Mouse (Mus musculus) cortical plate, adult 2 months (tissue): Measurements from ENCODE around the gene Man2a1. TPM values are rescaled to one million over a fixed set of nuclear protein-coding genes. Genes with fewer than 3 reads are reported as not detected.

Source experiments
- H3K27ac ChIP-seq: fragments of 200-500 bp; 2 replicates; pipeline ENCODE4 v1.5.1; 2012; ENCODE audit warnings: low read length, control low read depth, inconsistent platforms; ENCODE audit not compliant: insufficient read depth
- H3K4me1 ChIP-seq: fragments of 200-500 bp; 2 replicates; pipeline ENCODE4 v1.6.1; 2011; ENCODE audit warnings: low read length; ENCODE audit not compliant: control insufficient read depth, insufficient read depth
- H3K4me3 ChIP-seq: fragments of 200-500 bp; 2 replicates; pipeline ENCODE4 v1.5.1; 2011; ENCODE audit warnings: mild to moderate bottlenecking, low read length, control low read depth; ENCODE audit not compliant: insufficient read depth
- CTCF ChIP-seq: fragments of 200-500 bp; IDR thresholded peaks from 2 replicates; pipeline ENCODE4 v1.5.1; 2011; ENCODE audit warnings: mild to moderate bottlenecking, control low read depth, low read length; ENCODE audit not compliant: insufficient read depth; ENCODE audit errors: extremely low read depth
- POLR2A ChIP-seq: fragments of 200-500 bp; IDR thresholded peaks from 2 replicates; pipeline ENCODE4 v1.6.1; 2011; ENCODE audit warnings: mild to moderate bottlenecking, low read length, control low read depth; ENCODE audit not compliant: insufficient read depth; ENCODE audit errors: extremely low read depth
- polyA plus RNA-seq: library from polyadenylated mRNA; depleted of rRNA; stranded (reverse); fragments of >200 nt; gene quantifications from 2 replicates; pipeline ENCODE4 v1.2.3, GENCODE M21; 2012

The Man2a1 gene
- polyA plus RNA-seq, 1 experiment, result 11.7 TPM

DNA sequence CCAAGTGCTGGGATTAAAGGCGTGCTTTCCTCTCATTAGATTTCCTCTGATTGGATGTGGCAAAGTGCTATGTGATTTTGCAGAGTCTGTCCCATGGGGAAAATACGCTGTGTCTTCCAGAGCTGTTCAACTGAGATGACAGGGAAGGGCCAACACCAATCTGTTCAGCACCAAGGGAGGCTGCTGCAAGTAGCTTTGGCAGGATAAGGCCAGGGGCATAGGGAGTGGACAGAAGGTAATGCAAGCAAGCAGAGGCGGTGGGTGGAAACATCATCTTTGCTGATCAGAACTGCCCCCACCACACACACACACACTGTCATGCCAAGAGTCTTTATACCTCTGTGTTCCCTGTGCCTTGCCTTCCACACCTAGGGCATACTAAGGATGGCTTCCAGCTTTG lies 124.7 kb downstream of the Man2a1 start:
- Histone ChIP-seq H3K4me1 (no peaks in the 10 kb centered on the region), H3K4me3 (no peak overlapping the region), H3K27ac (no peak overlapping the region)
- TF ChIP-seq CTCF, result no peak
- TF ChIP-seq POLR2A, result no peak

DNA sequence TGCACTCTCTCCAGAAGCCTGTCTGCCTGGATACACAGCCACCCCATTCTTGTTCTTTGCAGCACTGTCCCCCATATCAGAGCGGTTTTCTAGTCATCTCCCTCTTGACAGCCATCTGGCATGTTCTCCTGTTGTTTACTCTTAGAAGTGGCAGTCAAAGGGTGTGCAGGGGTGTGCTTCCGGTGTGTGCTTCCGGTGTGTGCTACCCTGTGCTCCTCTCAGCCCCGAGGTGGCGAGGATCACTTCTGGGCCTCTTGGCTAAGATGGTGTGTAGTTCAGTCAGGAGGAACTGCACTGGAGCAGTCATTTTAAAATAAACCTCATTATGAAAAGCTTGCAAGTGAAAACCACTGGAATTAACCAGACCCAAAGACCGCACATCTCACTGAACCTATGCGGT lies 125.5 kb downstream of the Man2a1 start:
- Histone ChIP-seq H3K27ac (no peak overlapping the region), H3K4me1 (no peaks in the 10 kb centered on the region), H3K4me3 (no peak overlapping the region)
- TF ChIP-seq POLR2A, result no peak
- no peak for TF ChIP-seq CTCF

DNA sequence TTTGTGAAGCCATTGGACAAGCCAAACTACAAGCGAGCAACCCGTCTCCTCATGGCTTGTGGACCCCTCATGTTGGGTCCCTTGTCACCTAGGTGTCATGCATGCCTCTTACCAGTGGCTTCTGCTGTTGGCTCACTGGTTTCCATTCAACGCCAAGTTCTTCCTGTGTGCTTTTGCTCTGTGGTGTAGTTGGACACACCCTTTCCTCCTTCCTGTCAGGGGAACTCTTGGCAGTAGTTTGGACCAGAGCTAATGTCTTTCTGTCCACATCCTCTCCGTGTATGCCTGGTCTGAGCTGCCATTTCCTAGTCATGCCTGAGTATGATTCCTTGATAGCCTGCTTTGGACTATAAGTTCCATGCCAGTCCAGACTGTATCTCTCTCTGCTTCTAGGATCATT lies 135.0 kb downstream of the Man2a1 start:
- TF ChIP-seq POLR2A (no peak), CTCF (no peak)
- Histone ChIP-seq H3K4me1 (no peaks in the 10 kb centered on the region), H3K4me3 (no peak overlapping the region), H3K27ac (no peak overlapping the region)

DNA sequence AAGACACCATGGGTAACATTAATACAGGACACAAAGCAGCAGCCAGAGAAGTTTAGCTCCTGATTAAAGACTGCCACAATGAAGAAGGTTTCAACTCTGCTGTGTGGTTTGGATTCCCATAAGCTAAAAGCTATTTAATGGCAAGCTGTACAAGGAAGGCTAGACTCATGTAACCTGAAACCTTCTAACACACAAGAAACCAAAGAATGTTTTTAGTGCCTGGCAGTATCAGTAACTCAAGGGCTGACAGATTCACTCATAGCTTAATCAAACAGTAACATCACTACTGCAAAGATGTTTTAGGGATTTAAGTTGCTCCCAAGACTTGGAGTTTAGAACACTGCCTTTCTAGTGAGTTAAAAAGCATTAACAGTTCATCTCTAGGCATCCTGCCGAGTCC lies 137.4 kb downstream of the Man2a1 start:
- no peak overlapping the region for H3K4me3 ChIP-seq
- no peak for TF ChIP-seq POLR2A
- no peak for TF ChIP-seq CTCF
- H3K4me1 ChIP-seq, result no peaks in the 10 kb centered on the region
- H3K27ac ChIP-seq, result no peak overlapping the region

DNA sequence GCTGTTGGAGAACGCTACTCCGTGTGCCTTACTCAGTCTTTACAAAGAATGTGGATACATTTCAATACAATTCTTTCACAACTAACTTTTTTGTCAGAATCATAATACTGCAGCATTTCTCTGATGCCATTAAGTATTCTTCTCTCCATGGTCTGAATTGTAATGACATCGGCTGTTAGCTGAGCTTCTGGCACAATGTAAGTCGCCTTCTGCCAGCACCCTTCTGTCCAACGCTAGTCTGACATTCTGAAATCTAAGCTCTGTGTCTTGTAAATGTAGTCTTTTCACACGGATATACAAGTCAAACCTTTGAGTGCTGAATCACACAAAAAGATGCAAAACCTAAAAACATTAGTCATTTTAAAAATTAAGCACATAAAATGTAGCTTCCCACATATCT lies 138.6 kb downstream of the Man2a1 start:
- TF ChIP-seq POLR2A, result no peak
- TF ChIP-seq CTCF, result no peak
- no peak overlapping the region for H3K4me3 ChIP-seq
- H3K4me1 ChIP-seq, result 0 out of 2 replicates have a peak, but pooled peaks cover 1% of the 10 kb centered on the region
- no peak overlapping the region for H3K27ac ChIP-seq

DNA sequence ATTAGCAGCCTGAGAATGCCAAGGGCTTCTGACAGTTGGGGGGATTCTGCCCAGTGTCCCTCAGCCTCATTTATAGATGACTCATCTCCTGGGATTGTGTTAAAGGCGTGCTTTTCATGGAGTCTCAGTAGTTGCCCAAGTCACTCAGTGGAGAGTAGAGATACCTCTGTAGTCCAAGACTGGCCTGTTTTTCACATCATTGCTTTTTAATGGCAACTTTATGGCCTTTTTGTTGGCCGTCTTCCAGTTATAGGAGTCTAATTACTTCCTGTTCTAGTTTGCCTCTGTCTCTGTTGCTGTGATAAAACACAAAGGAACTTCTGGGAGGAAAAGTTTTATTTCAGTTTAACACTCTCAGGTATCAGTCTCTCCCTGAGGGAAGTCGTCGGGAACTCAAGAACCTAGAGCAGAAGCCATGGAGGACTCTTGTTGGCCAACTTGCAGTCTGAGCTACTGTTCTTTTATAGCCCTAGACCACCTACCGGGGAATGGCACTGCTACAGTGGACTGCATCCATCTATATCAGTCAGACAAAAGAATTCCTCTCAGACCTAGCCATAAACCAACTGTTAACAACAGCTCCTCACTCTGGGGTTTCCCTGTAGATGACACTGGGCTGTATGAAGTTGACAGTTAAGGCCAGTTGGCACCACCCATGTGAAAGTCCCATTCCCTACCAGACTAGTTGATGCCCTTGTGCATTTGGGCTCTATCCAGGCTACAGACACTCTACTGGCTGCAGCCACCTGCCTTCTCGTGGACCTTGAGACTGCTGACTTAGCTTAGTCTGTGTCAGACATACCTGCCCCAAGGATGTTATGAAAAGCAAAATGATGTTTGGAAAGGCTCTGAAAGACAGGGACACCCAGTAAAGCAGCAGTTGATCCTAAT lies 142.4 kb downstream of the Man2a1 start:
- Histone ChIP-seq H3K4me1 (0 out of 2 replicates have a peak, but pooled peaks cover 1% of the 10 kb centered on the region), H3K4me3 (no peak overlapping the region), H3K27ac (no peak overlapping the region)
- no peak for TF ChIP-seq POLR2A
- TF ChIP-seq CTCF, result no peak

DNA sequence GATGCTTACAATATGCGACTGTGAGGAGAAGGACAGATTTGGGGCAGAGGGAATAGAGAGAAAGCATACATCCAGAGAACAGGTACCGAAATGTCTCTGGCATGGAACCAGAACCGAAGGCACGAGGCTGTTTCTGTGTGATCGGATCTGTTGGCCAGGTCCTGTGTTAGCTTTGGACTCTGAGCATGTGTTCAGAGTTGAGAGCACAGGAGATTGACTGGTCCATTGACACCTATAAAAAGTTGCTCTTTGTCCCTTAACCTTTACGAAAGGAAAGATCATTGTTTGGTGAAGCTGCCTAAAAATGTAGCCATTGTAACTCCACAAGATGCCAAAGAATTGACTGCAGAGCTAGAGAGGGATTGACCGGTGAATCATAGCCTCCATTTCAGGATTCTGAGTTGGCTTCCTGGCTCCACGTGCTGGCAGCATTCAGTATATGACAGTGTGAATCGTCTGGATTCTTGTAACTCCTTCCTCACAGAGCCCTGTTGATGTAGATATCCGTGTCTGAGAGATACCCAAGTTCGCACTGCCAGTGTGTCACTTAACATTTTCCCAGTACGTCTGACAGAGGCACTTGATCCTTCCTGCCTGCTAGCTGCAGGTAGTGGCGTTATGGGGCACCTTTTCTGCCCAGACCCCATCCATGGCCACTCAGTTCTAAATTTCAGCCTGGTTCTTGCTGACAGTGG lies 143.2 kb downstream of the Man2a1 start:
- no peak overlapping the region for H3K4me3 ChIP-seq
- H3K4me1 ChIP-seq, result 0 out of 2 replicates have a peak, but pooled peaks cover 1% of the 10 kb centered on the region
- H3K27ac ChIP-seq, result no peak overlapping the region
- TF ChIP-seq CTCF (no peak), POLR2A (no peak)

DNA sequence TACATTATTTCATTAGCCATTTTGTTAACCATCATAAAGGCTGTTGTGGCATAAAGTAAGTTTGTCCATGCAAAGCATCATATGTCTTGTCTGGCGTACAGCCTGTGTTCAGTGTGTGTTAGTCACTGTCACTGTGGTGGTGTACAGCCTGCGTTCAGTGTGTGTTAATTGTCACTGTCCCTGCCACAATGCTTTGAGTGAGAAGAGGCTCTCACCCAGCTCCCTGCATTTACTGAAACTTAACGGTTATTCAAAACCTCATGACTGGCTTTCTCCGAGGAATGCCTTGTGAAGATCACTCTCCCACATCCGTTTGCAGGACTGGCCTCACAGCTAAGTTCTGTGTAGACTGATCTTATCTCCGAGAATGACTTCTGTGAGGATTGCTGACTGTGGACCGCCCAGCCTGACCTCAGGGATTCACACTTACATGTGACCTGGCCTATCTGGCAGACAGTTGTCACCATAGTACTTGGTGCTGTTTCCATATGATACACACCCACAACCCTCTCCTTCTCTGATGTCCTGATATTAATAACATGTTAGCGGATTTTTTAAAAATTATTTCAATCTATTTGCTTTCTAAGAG lies 146.2 kb downstream of the Man2a1 start:
- no peak for TF ChIP-seq CTCF
- TF ChIP-seq POLR2A, result no peak
- H3K27ac ChIP-seq, result no peak overlapping the region
- no peak overlapping the region for H3K4me3 ChIP-seq
- peaks cover 1% of the 10 kb centered on the region; the same call in 1 of the 2 replicates for H3K4me1 ChIP-seq

DNA sequence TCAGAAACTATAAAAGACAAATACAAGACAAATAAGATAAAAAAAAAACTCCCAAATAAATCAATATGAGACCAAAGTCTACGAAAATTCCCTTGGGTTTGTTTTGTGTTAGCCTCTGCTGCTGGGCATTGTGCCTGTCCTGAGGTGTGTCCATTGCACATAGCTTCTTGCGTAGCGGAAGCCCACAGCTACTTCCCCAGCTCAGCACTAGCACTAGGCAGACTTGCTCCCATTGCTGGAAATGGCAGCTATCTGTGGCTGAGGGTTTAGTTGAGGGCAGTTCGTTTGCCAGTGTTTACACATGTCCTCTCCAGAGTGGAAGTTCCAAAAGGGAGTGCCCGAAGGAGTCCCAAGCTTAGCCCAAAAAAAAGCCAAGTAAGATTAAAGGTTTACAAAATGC lies 146.9 kb downstream of the Man2a1 start:
- no peak overlapping the region for H3K4me3 ChIP-seq
- H3K27ac ChIP-seq, result no peak overlapping the region
- peaks cover 3% of the 10 kb centered on the region for H3K4me1 ChIP-seq
- TF ChIP-seq CTCF, result no peak
- no peak for TF ChIP-seq POLR2A

DNA sequence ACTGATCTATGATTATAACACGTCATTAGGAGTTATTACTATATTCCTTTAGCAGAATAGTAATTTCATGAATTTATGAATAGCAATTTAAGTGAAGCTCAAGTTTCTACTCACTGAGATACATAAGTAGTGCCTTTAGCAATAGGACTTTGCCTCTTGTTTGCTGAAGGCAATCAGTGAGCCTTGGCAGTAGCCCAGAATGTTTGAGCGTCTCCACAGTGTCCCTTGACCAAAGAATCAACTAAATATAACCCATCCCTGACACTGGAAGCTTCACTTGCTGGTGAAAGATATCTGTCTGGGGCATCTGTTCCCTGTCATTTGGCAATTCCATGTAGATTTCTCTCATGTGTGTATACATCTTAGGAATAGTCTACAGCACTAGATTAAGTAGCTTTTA lies 147.6 kb downstream of the Man2a1 start:
- TF ChIP-seq CTCF, result no peak
- no peak for TF ChIP-seq POLR2A
- H3K4me3 ChIP-seq, result no peak overlapping the region
- peaks cover 3% of the 10 kb centered on the region for H3K4me1 ChIP-seq

More for the DNA sequence above, 147.6 kb downstream of the Man2a1 start:
- H3K27ac ChIP-seq, result no peak overlapping the region
